Mouse (Mus musculus): ENCODE results near the gene Kynu.

Kynu gene

GRCm38 (mm10) chr2:43622844-43623243 lies 67.7 kb downstream of the Kynu start:
- in situ Hi-C loops (cut with MboI; ENCODE audit: low pct_unique_long_range_greater_than_20kb in 1 of 2, low sequenced_read_pairs in 2 of 2, unreplicated experiment in 1 of 2), result no loop called here

DNA sequence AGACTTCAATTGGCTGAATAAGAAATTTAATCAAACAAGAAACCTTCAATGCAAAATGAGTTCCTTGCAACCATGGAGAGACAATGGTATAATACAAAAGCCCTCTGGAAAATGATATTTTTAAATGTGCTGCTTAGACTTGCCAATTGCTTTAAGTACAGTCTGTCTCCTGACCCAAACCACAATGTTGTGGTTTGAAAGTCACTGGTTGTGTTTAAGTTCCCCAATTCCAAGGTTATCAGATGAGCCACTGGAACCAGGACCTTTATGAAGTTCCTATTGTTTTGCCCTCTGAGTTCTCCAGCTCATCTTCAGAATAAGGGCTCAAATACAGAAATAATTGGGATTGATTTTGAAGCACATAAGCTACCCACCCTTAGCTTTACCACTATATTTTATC lies 76.7 kb downstream of the Kynu start:
- in situ Hi-C loops (cut with MboI; ENCODE audit: low pct_unique_long_range_greater_than_20kb in 1 of 2, low sequenced_read_pairs in 2 of 2, unreplicated experiment in 1 of 2), result no loop called here

DNA sequence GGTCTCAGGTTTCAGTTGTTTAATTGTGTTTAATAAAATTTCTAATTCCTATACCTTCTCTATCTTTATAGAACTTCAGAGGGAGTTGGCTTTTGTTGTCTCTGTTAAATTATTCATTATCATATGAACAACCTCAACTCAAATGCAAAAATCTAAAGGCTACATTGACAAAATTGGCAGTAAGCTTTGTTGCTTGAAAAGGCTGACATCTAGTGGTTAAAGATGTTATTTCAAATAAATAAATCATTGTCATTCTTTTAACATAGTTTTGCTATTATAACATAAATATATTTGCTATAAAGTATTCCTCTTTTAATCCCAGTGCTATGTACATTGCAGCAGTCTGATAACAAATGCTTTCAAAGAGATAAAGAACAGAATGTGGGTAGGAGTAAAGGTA lies 81.4 kb downstream of the Kynu start:
- in situ Hi-C loops (cut with MboI; ENCODE audit: low pct_unique_long_range_greater_than_20kb in 1 of 2, low sequenced_read_pairs in 2 of 2, unreplicated experiment in 1 of 2), result no loop called here

- in situ Hi-C loops (cut with MboI; ENCODE audit: low pct_unique_long_range_greater_than_20kb in 1 of 2, low sequenced_read_pairs in 2 of 2, unreplicated experiment in 1 of 2), result no loop called here
Observed at GRCm38 (mm10) chr2:43646962-43647361, 91.8 kb downstream of the Kynu start.

GRCm38 (mm10) chr2:43669588-43669987 lies 114.5 kb downstream of the Kynu start:
- in situ Hi-C loops (cut with MboI; ENCODE audit: low pct_unique_long_range_greater_than_20kb in 1 of 2, low sequenced_read_pairs in 2 of 2, unreplicated experiment in 1 of 2), result no loop called here

GRCm38 (mm10) chr2:43673619-43674018 lies 118.5 kb downstream of the Kynu start:
- in situ Hi-C loops (cut with MboI; ENCODE audit: low pct_unique_long_range_greater_than_20kb in 1 of 2, low sequenced_read_pairs in 2 of 2, unreplicated experiment in 1 of 2), result no loop called here

- in situ Hi-C loops (cut with MboI; ENCODE audit: low pct_unique_long_range_greater_than_20kb in 1 of 2, low sequenced_read_pairs in 2 of 2, unreplicated experiment in 1 of 2), result no loop called here
Observed at GRCm38 (mm10) chr2:43674098-43674497, 119.0 kb downstream of the Kynu start.

GRCm38 (mm10) chr2:43675277-43675676 lies 120.1 kb downstream of the Kynu start:
- in situ Hi-C loops (cut with MboI; ENCODE audit: low pct_unique_long_range_greater_than_20kb in 1 of 2, low sequenced_read_pairs in 2 of 2, unreplicated experiment in 1 of 2), result no loop called here

DNA sequence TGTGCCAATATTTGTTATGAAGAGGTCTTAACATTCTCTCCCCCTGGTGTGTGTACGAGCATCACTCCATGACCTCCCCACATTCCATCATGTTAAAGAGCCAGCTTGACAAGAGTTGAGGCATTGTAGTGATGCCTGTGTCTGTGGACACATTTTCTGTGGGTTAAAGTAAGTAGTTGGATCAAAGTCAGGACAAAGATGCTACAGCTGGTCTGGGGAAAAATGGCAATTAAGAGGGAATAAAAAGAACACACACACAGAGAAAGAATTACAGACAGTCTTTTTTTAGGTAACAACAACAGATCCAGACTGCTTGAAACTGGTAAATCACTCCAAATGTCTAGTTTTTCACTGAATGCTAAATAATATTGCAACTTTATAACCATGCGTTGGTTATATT lies 135.3 kb downstream of the Kynu start:
- in situ Hi-C loops (cut with MboI; ENCODE audit: low pct_unique_long_range_greater_than_20kb in 1 of 2, low sequenced_read_pairs in 2 of 2, unreplicated experiment in 1 of 2), result no loop called here

- in situ Hi-C loops (cut with MboI; ENCODE audit: low pct_unique_long_range_greater_than_20kb in 1 of 2, low sequenced_read_pairs in 2 of 2, unreplicated experiment in 1 of 2), result no loop called here
Observed at GRCm38 (mm10) chr2:43691290-43691689, 136.2 kb downstream of the Kynu start.

DNA sequence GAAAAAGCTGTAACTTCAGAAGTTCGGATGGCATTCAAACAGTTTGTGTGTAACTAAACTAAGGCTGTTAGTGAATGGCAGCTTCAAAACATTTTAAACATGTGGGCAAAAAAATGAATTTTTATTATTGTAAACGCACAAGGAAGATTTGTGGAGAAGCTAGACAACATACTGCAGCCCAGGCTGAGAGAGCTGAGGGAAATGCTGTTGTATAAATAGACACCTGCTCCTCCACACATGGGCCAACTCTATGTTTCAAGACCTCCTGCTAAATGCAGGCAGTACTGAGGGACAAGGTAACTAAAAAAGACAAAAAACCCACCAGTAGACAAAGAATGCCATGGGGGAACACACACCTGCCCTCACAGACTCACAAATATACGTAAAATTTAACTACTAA lies 140.5 kb downstream of the Kynu start:
- in situ Hi-C loops (cut with MboI; ENCODE audit: low pct_unique_long_range_greater_than_20kb in 1 of 2, low sequenced_read_pairs in 2 of 2, unreplicated experiment in 1 of 2), result no loop called here

DNA sequence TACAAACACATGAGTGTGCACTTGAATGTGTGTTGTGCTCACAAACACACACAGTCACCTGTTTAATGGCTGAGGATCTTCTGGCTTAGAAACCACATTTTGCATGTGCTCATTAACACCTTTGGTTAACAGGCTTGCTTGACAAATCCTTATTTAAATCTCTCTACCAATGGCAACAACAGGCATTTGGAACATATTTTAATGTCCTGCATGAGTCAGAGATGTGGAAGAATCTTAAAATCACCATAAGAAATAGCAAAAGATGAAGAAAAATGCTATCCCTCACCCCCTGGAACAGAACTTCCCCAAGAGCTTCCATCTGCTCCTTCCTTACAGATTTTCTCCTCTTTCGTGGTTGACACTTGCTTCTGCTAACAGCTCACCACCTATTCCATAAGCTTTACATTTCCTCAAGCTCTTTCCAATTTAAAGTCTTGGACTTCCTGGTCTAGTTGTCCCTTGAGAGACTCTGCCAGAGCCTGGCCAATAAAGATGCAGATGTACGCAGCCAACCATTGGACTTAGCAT lies 157.5 kb downstream of the Kynu start:
- in situ Hi-C loops (cut with MboI; ENCODE audit: low pct_unique_long_range_greater_than_20kb in 1 of 2, low sequenced_read_pairs in 2 of 2, unreplicated experiment in 1 of 2), result no loop called here

DNA sequence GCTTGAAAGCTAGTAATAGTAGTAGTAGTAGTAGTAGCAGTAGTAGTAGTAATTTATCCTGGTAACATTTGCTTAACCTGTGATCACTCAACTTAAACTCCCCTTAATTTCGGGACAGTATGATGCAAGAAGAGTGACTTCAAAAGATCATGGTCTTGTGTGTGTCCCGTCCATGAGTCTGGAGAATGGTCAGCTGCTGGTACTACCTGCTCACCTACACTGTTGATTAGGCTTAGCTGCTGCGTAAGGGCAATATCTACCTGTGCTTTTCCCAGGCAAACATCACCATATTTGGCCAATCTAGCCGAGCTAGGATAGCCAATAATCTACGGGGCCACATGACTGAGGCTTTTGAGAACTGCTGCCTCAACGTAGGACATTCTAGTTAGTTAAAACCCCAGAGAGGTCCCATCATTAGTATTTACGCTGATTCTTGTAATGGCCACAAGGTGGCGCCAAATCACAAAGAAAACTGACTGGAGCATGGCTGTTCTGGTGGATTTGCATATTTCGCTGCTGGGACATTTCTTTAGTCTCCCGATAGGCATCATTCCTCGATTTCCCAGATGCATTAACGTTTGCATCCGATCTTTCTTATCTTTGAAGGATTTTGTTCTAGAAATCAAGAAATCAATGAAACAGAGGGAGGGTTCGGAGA lies 167.4 kb downstream of the Kynu start:
- in situ Hi-C loops (cut with MboI; ENCODE audit: low pct_unique_long_range_greater_than_20kb in 1 of 2, low sequenced_read_pairs in 2 of 2, unreplicated experiment in 1 of 2), result loop anchor here in 1 of 2 experiments (10.0 kb wide), 1 partner anchor 182 kb away; no protein-coding TSS in a partner anchor

DNA sequence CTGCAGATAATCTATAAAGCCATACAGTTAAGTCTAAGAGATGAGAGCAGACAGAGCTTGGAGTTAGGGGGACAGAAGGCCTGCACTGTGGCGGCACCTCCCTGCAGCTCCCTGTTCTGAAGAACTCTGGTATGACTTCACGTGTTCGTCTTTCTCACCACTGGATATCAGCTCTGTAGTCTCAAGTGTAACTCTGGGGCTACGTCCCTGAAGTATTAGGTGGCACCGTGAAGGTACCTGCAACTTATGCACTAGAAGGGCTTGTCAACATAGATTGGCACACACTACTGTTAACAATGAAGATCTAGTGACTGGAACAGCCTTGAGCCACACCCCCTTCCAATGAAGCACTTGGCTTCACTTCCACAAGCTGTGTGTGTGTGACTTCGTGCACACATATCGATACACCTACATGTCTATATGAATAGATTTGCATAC lies 168.0 kb downstream of the Kynu start:
- in situ Hi-C loops (cut with MboI; ENCODE audit: low pct_unique_long_range_greater_than_20kb in 1 of 2, low sequenced_read_pairs in 2 of 2, unreplicated experiment in 1 of 2), result loop anchor here in 1 of 2 experiments (10.0 kb wide), 1 partner anchor 182 kb away; no protein-coding TSS in a partner anchor

DNA sequence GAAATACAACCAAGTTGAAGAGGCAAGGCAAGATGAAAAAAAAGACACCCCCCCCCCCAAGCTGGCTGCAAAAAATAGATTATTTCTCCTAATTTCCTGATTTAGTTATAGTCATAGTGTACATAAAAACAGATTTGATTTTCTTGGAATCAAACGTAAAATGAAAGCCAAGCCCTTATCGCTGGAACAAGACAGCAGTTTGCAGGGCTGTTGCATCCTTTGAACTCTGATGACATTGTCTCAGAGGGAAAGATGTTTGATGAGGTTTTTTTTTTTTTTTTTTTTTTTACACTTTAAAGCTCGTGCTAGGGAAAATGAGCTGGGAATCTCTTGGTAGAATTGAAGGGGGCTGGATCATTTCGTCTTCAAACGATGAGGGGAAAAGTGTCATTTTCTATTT lies 172.1 kb downstream of the Kynu start:
- in situ Hi-C loops (cut with MboI; ENCODE audit: low pct_unique_long_range_greater_than_20kb in 1 of 2, low sequenced_read_pairs in 2 of 2, unreplicated experiment in 1 of 2), result loop anchor here in 1 of 2 experiments (10.0 kb wide), 1 partner anchor 178 kb away; no protein-coding TSS in a partner anchor

DNA sequence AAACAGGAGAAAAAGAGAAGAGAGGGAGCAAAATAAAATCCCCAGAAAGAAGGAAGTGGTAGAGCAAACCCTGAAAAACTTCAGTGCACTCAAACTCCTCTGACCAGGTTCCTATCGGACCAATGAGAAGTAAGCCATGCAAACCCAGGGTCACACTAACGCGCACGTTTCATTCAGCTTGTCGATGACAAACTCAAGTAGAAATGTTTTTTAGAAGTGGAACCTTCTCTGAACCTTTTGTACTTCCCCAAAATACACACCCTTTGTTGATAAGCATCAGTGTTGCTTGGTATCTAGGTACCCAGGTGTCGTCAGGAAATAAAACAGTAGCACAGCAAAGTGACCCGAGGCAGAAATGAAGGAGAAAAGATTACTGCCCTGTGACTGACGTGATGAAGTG lies 172.6 kb downstream of the Kynu start:
- in situ Hi-C loops (cut with MboI; ENCODE audit: low pct_unique_long_range_greater_than_20kb in 1 of 2, low sequenced_read_pairs in 2 of 2, unreplicated experiment in 1 of 2), result loop anchor here in 1 of 2 experiments (10.0 kb wide), 1 partner anchor 177 kb away; no protein-coding TSS in a partner anchor

DNA sequence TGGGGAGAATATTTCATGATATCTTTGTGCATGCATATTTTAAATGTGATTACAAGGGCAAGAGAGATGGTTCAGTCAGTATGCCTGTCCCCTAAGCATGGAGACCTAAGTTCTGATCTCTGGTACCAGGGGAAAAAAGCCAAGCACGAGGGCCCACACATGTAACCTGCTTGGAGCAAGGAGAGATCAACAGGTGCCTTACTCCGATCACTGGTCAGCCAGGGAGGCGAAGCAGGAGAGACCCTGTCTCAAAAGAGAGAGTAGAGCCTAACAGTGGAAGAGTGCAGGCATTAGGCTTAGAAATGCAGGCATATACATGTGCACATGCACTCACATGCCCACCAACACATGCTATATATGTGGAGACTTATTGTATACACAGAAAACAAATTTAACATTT lies 173.7 kb downstream of the Kynu start:
- in situ Hi-C loops (cut with MboI; ENCODE audit: low pct_unique_long_range_greater_than_20kb in 1 of 2, low sequenced_read_pairs in 2 of 2, unreplicated experiment in 1 of 2), result loop anchor here in 1 of 2 experiments (10.0 kb wide), 1 partner anchor 176 kb away; no protein-coding TSS in a partner anchor

Data from mouse embryonic stem cell (cell line).